ENCODE assay signal across 7 mouse cellular contexts in the genomic region with DNA sequence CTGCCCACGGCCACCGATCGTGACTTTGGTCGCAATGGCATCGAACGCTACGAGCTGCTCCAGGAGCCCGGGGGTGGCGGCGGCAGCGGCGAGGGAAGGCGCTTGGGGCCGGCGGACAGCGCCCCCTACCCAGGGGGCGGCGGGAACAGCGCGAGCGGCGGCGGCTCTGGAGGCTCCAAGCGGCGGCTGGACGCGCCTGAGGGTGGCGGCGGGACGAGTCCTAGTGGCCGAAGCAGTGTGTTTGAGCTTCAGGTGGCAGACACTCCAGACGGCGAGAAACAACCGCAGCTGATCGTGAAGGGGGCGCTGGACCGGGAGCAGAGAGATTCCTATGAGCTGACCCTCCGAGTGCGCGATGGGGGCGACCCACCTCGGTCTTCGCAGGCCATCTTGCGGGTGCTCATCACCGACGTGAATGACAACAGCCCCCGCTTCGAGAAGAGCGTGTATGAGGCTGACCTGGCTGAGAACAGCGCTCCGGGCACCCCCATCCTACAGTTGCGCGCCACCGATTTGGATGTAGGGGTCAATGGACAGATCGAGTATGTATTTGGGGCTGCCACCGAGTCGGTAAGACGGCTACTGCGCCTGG. TPM values are rescaled to one million over a fixed set of nuclear protein-coding genes. Genes with fewer than 3 reads are reported as not detected.
DNase-seq lines count a peak whose midpoint lies in the region; ATAC-seq and TF ChIP-seq lines count a peak whose summit lies in the region.

No protein-coding gene starts in this region.

- H3K27me3 ChIP-seq in hindbrain, embryonic 16.5 days (replicated peaks; ENCODE audit: control insufficient read depth, insufficient read depth, low read length), result no peaks in the 10 kb centered on the region
- peaks cover 8% of the 10 kb centered on the region; the same call in 1 of the 2 replicates for H3K27me3 ChIP-seq in limb, embryonic 11.5 days (ENCODE audit: control insufficient read depth, insufficient read depth, low read length)
- peaks cover 18% of the 10 kb centered on the region for H3K27me3 ChIP-seq in midbrain, embryonic 11.5 days (ENCODE audit: control insufficient read depth, insufficient read depth, low read length)
- H3K27me3 ChIP-seq in stomach, postnatal 0 days (ENCODE audit: control insufficient read depth, insufficient read depth, low read length), result peaks cover 2% of the 10 kb centered on the region; the same call in 1 of the 2 replicates

- peak overlapping the region; percentile 91 for H3K27ac ChIP-seq in hindbrain, embryonic 16.5 days (ENCODE audit: low read depth, low read length)
- no peak overlapping the region for H3K27ac ChIP-seq in limb, embryonic 11.5 days (replicated peaks; ENCODE audit: low read depth, low read length)
- no peak overlapping the region for H3K27ac ChIP-seq in midbrain, embryonic 11.5 days (ENCODE audit: low read depth, low read length)
- no peak overlapping the region for H3K27ac ChIP-seq in stomach, postnatal 0 days (replicated peaks)

- no peak for ATAC-seq in hindbrain, embryonic 16.5 days
- ATAC-seq in limb, embryonic 11.5 days (ENCODE audit: insufficient number of reproducible peaks, low FRiP score, low TSS enrichment, low read depth), result no peak
- ATAC-seq in midbrain, embryonic 11.5 days (ENCODE audit: low FRiP score), result no peak
- no peak for ATAC-seq in stomach, postnatal 0 days (ENCODE audit: low FRiP score, low TSS enrichment)

- peaks cover 3% of the 10 kb centered on the region; the same call in 1 of the 2 replicates for H3K4me1 ChIP-seq in hindbrain, embryonic 16.5 days (ENCODE audit: control insufficient read depth, insufficient read depth, low read depth, low read length)
- H3K4me1 ChIP-seq in limb, embryonic 11.5 days (ENCODE audit: control insufficient read depth, insufficient read depth, low read length), result peaks cover 4% of the 10 kb centered on the region; the same call in 1 of the 2 replicates
- peaks cover 3% of the 10 kb centered on the region; the same call in 1 of the 2 replicates for H3K4me1 ChIP-seq in midbrain, embryonic 11.5 days (ENCODE audit: control insufficient read depth, insufficient read depth, low read length)
- H3K4me1 ChIP-seq in stomach, postnatal 0 days (replicated peaks; ENCODE audit: control insufficient read depth, insufficient read depth), result no peaks in the 10 kb centered on the region

- H3K4me3 ChIP-seq in hindbrain, embryonic 16.5 days (ENCODE audit: low read length), result peak overlapping the region; percentile 85
- peak overlapping the region; percentile 60 for H3K4me3 ChIP-seq in limb, embryonic 11.5 days (ENCODE audit: low read depth, low read length)
- H3K4me3 ChIP-seq in midbrain, embryonic 11.5 days (ENCODE audit: low read depth, low read length), result peak overlapping the region; percentile 63
- H3K4me3 ChIP-seq in stomach, postnatal 0 days (ENCODE audit: low read depth, low read length), result peak overlapping the region; percentile 64

- H3K4me2 ChIP-seq in hindbrain, embryonic 16.5 days (ENCODE audit: low read length), result peak overlapping the region; percentile 77
- peak overlapping the region; percentile 80 for H3K4me2 ChIP-seq in limb, embryonic 11.5 days (ENCODE audit: low read depth, severe bottlenecking)
- peak overlapping the region; percentile 75 for H3K4me2 ChIP-seq in midbrain, embryonic 11.5 days
- peak overlapping the region; percentile 80 for H3K4me2 ChIP-seq in stomach, postnatal 0 days (replicated peaks; ENCODE audit: low read depth)

- peak; percentile 69 for TF ChIP-seq CTCF in stomach, postnatal 0 days (IDR thresholded peaks at IDR 0.05; ENCODE audit: low read depth)

- 0% methylated on average over 46 of the region's 59 CpGs for WGBS in hindbrain, embryonic 16.5 days
- WGBS in limb, embryonic 11.5 days, result 1% methylated on average over 55 of the region's 59 CpGs
- WGBS in midbrain, embryonic 11.5 days, result under 1% methylated on average over 59 of the region's 59 CpGs
- WGBS in stomach, postnatal 0 days, result under 1% methylated on average over 43 of the region's 59 CpGs

- peak overlapping the region; percentile 88 for H3K9ac ChIP-seq in hindbrain, embryonic 16.5 days (ENCODE audit: low read depth, low read length)
- H3K9ac ChIP-seq in limb, embryonic 11.5 days (ENCODE audit: low read length), result peak overlapping the region; percentile 64
- H3K9ac ChIP-seq in midbrain, embryonic 11.5 days (ENCODE audit: low read length), result peak overlapping the region; percentile 74; the same call in 1 of the 2 replicates
- peak overlapping the region; percentile 58 for H3K9ac ChIP-seq in stomach, postnatal 0 days (ENCODE audit: low read length)

- DNase-seq in T-cell, adult 2 months (ENCODE audit: low spot score), result peak; percentile 16
- peak; percentile 15 for DNase-seq in c-Kit-positive CD71-positive TER-119-positive erythroid progenitor cells, embryonic 14.5 days (ENCODE audit: low spot score)
- DNase-seq in gastrocnemius, adult 18-20 months (ENCODE audit: low spot score), result peak; percentile 39
- DNase-seq in limb, embryonic 11.5 days (ENCODE audit: low spot score), result peak; percentile 77
- DNase-seq in midbrain, embryonic 11.5 days (ENCODE audit: low spot score, missing footprints), result peak; percentile 98
- peak; percentile 53 for DNase-seq in stomach, postnatal 0 days (ENCODE audit: low spot score)

- no peaks in the 10 kb centered on the region for H3K9me3 ChIP-seq in hindbrain, embryonic 16.5 days (ENCODE audit: control insufficient read depth, low read length)
- H3K9me3 ChIP-seq in limb, embryonic 11.5 days (ENCODE audit: control insufficient read depth, low read length), result no peaks in the 10 kb centered on the region
- H3K9me3 ChIP-seq in midbrain, embryonic 11.5 days (ENCODE audit: control insufficient read depth, low read length), result no peaks in the 10 kb centered on the region
- H3K9me3 ChIP-seq in stomach, postnatal 0 days (ENCODE audit: control insufficient read depth, low read length), result no peaks in the 10 kb centered on the region

- TF ChIP-seq EP300 in stomach, postnatal 0 days (optimal IDR thresholded peaks at IDR 0.05), result no peak

- no peaks in the 10 kb centered on the region for H3K36me3 ChIP-seq in hindbrain, embryonic 16.5 days (ENCODE audit: control insufficient read depth, insufficient read depth, low read length)
- H3K36me3 ChIP-seq in limb, embryonic 11.5 days (ENCODE audit: control insufficient read depth, insufficient read depth, low read length), result no peaks in the 10 kb centered on the region
- H3K36me3 ChIP-seq in midbrain, embryonic 11.5 days (ENCODE audit: control insufficient read depth, insufficient read depth, low read length), result no peaks in the 10 kb centered on the region
- no peaks in the 10 kb centered on the region for H3K36me3 ChIP-seq in stomach, postnatal 0 days (ENCODE audit: control insufficient read depth, insufficient read depth, low read length)

RNA-seq across cellular contexts. Expression of gene Pcdh7, which starts 1.9 kb away (rescaled TPM):
- 1 to 10 TPM; 2.5 to 3.7 TPM for total RNA-seq in gastrocnemius, adult 18-20 months (2021)
- 23.2 and 28.9 TPM in 2 replicates for polyA plus RNA-seq in hindbrain, embryonic 16.5 days (2015; fragmentation: Nextera tagmentation; extraction: Ambion mirVana)
- 5.1 and 6.8 TPM in 2 replicates for polyA plus RNA-seq in limb, embryonic 11.5 days (2014; fragmentation: Nextera tagmentation; extraction: Ambion mirVana)
- 6.2 and 6.8 TPM in 2 replicates for polyA plus RNA-seq in midbrain, embryonic 11.5 days (2014; fragmentation: Nextera tagmentation; extraction: Ambion mirVana)
- polyA plus RNA-seq in stomach, postnatal 0 days (2015; fragmentation: Nextera tagmentation; extraction: Ambion mirVana), result 6.4 and 6.7 TPM in 2 replicates

Comparison
In these comparisons a context has a peak if more than half of its experiments do, and no peak if none do; other contexts are left out.
1. DNase-seq: peak in every context shown above with its lines; median percentile 98 in midbrain, embryonic 11.5 days; 77 in limb, embryonic 11.5 days; 53 in stomach, postnatal 0 days; 39 in gastrocnemius, adult 18-20 months; 16 in T-cell, adult 2 months; 15 in c-Kit-positive CD71-positive TER-119-positive erythroid progenitor cells, embryonic 14.5 days.